Mouse (Mus musculus): ENCODE results near the gene Gm43552. TPM values are rescaled to one million over a fixed set of nuclear protein-coding genes. Genes with fewer than 3 reads are reported as not detected.

Gene Gm43552
- polyA plus RNA-seq, 1 experiment = not detected

- Histone ChIP-seq H3K27me3 (ENCODE audit: control insufficient read depth) (peaks cover 2% of the 10 kb centered on the region; the same call in 1 of the 2 replicates), H3K4me1 (ENCODE audit: control insufficient read depth) (peaks cover 2% of the 10 kb centered on the region; the same call in 1 of the 2 replicates)
Measured at GRCm38 (mm10) chr5:65505786-65506185, 13.2 kb upstream of the Gm43552 start.

GRCm38 (mm10) chr5:65501407-65501806 is 8.8 kb upstream of the Gm43552 start:
- TF ChIP-seq GATA1 (IDR thresholded peaks at IDR 0.05; ENCODE audit: low read length) (no peak), TAL1 (IDR thresholded peaks at IDR 0.05; ENCODE audit: low read length) (no peak)
- Histone ChIP-seq H3K36me3 (ENCODE audit: control insufficient read depth) (no peaks in the 10 kb centered on the region), H3K27me3 (ENCODE audit: control insufficient read depth) (no peaks in the 10 kb centered on the region), H3K4me3 (replicated peaks) (no peak overlapping the region), H3K9me3 (ENCODE audit: control insufficient read depth, low read length) (no peaks in the 10 kb centered on the region), H3K4me1 (ENCODE audit: control insufficient read depth) (peaks cover 2% of the 10 kb centered on the region; the same call in 1 of the 2 replicates)

More at GRCm38 (mm10) chr5:65505786-65506185, 13.2 kb upstream of the Gm43552 start:
- Histone ChIP-seq H3K9me3 (ENCODE audit: control insufficient read depth, low read length) (no peaks in the 10 kb centered on the region), H3K36me3 (ENCODE audit: control insufficient read depth) (no peaks in the 10 kb centered on the region), H3K4me3 (replicated peaks) (no peak overlapping the region)
- no peak for TF ChIP-seq TAL1 (IDR thresholded peaks at IDR 0.05; ENCODE audit: low read length)

GRCm38 (mm10) chr5:65500231-65500630 is 7.6 kb upstream of the Gm43552 start:
- Histone ChIP-seq H3K36me3 (ENCODE audit: control insufficient read depth) (no peaks in the 10 kb centered on the region), H3K4me3 (replicated peaks) (no peak overlapping the region), H3K27me3 (ENCODE audit: control insufficient read depth) (no peaks in the 10 kb centered on the region), H3K9me3 (ENCODE audit: control insufficient read depth, low read length) (no peaks in the 10 kb centered on the region), H3K4me1 (ENCODE audit: control insufficient read depth) (no peaks in the 10 kb centered on the region)
- TF ChIP-seq GATA1 (IDR thresholded peaks at IDR 0.05; ENCODE audit: low read length) (no peak), TAL1 (IDR thresholded peaks at IDR 0.05; ENCODE audit: low read length) (no peak)

GRCm38 (mm10) chr5:65491767-65492715 is 592 bp downstream of the Gm43552 start:
- Histone ChIP-seq H3K9me3 (ENCODE audit: control insufficient read depth, low read length) (no peaks in the 10 kb centered on the region), H3K36me3 (ENCODE audit: control insufficient read depth) (no peaks in the 10 kb centered on the region), H3K4me1 (ENCODE audit: control insufficient read depth) (peaks cover 22% of the 10 kb centered on the region), H3K27me3 (ENCODE audit: control insufficient read depth) (peaks cover 27% of the 10 kb centered on the region), H3K4me3 (replicated peaks) (peak overlapping the region; percentile 85)
- TF ChIP-seq GATA1 (IDR thresholded peaks at IDR 0.05; ENCODE audit: low read length) (no peak), TAL1 (IDR thresholded peaks at IDR 0.05; ENCODE audit: low read length) (no peak)

GRCm38 (mm10) chr5:65489830-65490229 is 2.8 kb downstream of the Gm43552 start:
- Histone ChIP-seq H3K9me3 (ENCODE audit: control insufficient read depth, low read length) (no peaks in the 10 kb centered on the region), H3K36me3 (ENCODE audit: control insufficient read depth) (no peaks in the 10 kb centered on the region), H3K4me3 (replicated peaks) (no peak overlapping the region), H3K27me3 (ENCODE audit: control insufficient read depth) (peaks cover 27% of the 10 kb centered on the region), H3K4me1 (ENCODE audit: control insufficient read depth) (peaks cover 22% of the 10 kb centered on the region)
- TF ChIP-seq TAL1 (IDR thresholded peaks at IDR 0.05; ENCODE audit: low read length) = no peak
- TF ChIP-seq GATA1 (IDR thresholded peaks at IDR 0.05; ENCODE audit: low read length) = no peak

- TF ChIP-seq TAL1 (IDR thresholded peaks at IDR 0.05; ENCODE audit: low read length) (no peak), GATA1 (IDR thresholded peaks at IDR 0.05; ENCODE audit: low read length) (no peak)
- H3K36me3 ChIP-seq (ENCODE audit: control insufficient read depth) = no peaks in the 10 kb centered on the region
- H3K27me3 ChIP-seq (ENCODE audit: control insufficient read depth) = peaks cover 27% of the 10 kb centered on the region
- no peak overlapping the region for H3K4me3 ChIP-seq (replicated peaks)
- peaks cover 25% of the 10 kb centered on the region for H3K4me1 ChIP-seq (ENCODE audit: control insufficient read depth)
- H3K9me3 ChIP-seq (ENCODE audit: control insufficient read depth, low read length) = no peaks in the 10 kb centered on the region
Measured at GRCm38 (mm10) chr5:65488725-65489124, 3.9 kb downstream of the Gm43552 start.

- no peak for TF ChIP-seq GATA1 (IDR thresholded peaks at IDR 0.05; ENCODE audit: low read length)
- TF ChIP-seq TAL1 (IDR thresholded peaks at IDR 0.05; ENCODE audit: low read length) = no peak
- no peaks in the 10 kb centered on the region for H3K9me3 ChIP-seq (ENCODE audit: control insufficient read depth, low read length)
Measured at GRCm38 (mm10) chr5:65487381-65487780, 5.3 kb downstream of the Gm43552 start.

GRCm38 (mm10) chr5:65486514-65486913 is 6.1 kb downstream of the Gm43552 start:
- peaks cover 5% of the 10 kb centered on the region for H3K4me1 ChIP-seq (ENCODE audit: control insufficient read depth)
- no peaks in the 10 kb centered on the region for H3K9me3 ChIP-seq (ENCODE audit: control insufficient read depth, low read length)
- no peaks in the 10 kb centered on the region for H3K36me3 ChIP-seq (ENCODE audit: control insufficient read depth)
- no peak overlapping the region for H3K4me3 ChIP-seq (replicated peaks)
- peaks cover 10% of the 10 kb centered on the region for H3K27me3 ChIP-seq (ENCODE audit: control insufficient read depth)
- TF ChIP-seq TAL1 (IDR thresholded peaks at IDR 0.05; ENCODE audit: low read length) (no peak), GATA1 (IDR thresholded peaks at IDR 0.05; ENCODE audit: low read length) (no peak)

More at GRCm38 (mm10) chr5:65487381-65487780, 5.3 kb downstream of the Gm43552 start:
- no peak overlapping the region for H3K4me3 ChIP-seq (replicated peaks)
- H3K36me3 ChIP-seq (ENCODE audit: control insufficient read depth) = no peaks in the 10 kb centered on the region
- H3K4me1 ChIP-seq (ENCODE audit: control insufficient read depth) = peaks cover 14% of the 10 kb centered on the region
- peaks cover 18% of the 10 kb centered on the region for H3K27me3 ChIP-seq (ENCODE audit: control insufficient read depth)

GRCm38 (mm10) chr5:65482996-65483395 is 9.6 kb downstream of the Gm43552 start:
- no peak for TF ChIP-seq GATA1 (IDR thresholded peaks at IDR 0.05; ENCODE audit: low read length)
- TF ChIP-seq TAL1 (IDR thresholded peaks at IDR 0.05; ENCODE audit: low read length) = no peak

More at GRCm38 (mm10) chr5:65482996-65483395, 9.6 kb downstream of the Gm43552 start:
- Histone ChIP-seq H3K9me3 (ENCODE audit: control insufficient read depth, low read length) (no peaks in the 10 kb centered on the region), H3K4me3 (replicated peaks) (no peak overlapping the region), H3K4me1 (ENCODE audit: control insufficient read depth) (peaks cover 21% of the 10 kb centered on the region), H3K27me3 (ENCODE audit: control insufficient read depth) (no peaks in the 10 kb centered on the region), H3K36me3 (ENCODE audit: control insufficient read depth) (no peaks in the 10 kb centered on the region; the same call in 1 of the 2 replicates)
